ENCODE assay signal across 11 mouse cellular contexts in the genomic region with DNA sequence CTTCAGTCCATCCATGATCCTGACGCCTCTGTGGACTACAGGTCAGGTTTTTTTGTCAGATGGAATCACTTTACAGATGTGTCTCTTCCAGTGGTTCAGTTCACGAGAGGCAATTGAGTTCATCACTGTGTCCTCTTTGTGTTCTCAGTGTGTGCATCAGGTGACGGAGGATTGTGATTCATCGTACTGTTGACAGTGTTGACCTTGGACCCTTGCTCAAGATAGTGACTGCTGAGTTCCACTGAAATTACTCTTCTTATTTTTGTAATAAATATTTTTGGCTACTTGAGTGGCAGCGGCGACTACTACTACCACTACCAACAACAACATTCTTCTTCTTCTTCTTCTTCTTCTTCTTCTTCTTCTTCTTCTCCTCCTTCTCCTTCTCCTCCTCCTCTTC.
"Had no signal": no experiment of that assay in that cellular context is flagged by ENCODE, and none has a peak within 500 bp of the region (broad histone marks: within the 10 kb centered on the region; RNA-seq: fewer than 3 reads in every experiment).

No protein-coding gene starts in this region.

- DNase-seq: cerebellum, postnatal 36 days; embryo, embryonic 11 days; forebrain, postnatal 0 days; gastrocnemius, adult 2 months; gastrocnemius, postnatal 10 days; gastrocnemius, postnatal 14 days; gastrocnemius, postnatal 25 days; gastrocnemius, postnatal 36 days; heart, adult 11 months; heart, adult 18-20 months; heart, adult 2 months had no signal
